Mouse (Mus musculus) cerebellum, postnatal 4 days (tissue): ENCODE data around the gene Prss54.
"Not testable (repeated sequence)": the region's sequence is repeated elsewhere in the genome, so short reads cannot be mapped to it uniquely, and the experiment has no call there.

Source experiments
- DNase-seq, 2 experiments: peaks; one replicate each; pipeline ENCODE4 v3.0.0; 2022; ENCODE audit warnings: low spot score in 2 of 2, mixed read lengths in 1 of 2

Prss54 gene

DNA sequence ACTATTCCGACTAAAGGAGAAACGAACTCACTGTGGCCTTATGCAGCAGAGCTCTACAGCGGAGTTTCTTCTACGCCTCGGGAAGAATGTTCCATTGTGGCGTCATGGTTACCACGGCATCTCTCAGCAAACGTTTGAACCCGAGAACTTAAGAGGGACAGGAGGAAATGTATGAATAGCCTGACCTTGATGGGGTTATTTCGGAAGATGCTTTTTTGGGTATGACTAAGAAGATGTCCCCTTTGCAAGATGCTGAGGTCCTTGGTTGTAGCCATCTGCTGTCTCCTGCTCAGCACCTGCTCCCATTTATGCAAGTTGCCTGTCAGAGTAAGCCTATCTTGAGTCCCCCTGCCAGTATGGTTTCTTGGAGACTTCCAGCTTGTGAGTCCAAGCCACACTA is at the start of gene Prss54:
TSS of gene Prss54 (minus strand) at position 101 of the 400 bp plus-strand sequence.
- no peak for DNase-seq

DNA sequence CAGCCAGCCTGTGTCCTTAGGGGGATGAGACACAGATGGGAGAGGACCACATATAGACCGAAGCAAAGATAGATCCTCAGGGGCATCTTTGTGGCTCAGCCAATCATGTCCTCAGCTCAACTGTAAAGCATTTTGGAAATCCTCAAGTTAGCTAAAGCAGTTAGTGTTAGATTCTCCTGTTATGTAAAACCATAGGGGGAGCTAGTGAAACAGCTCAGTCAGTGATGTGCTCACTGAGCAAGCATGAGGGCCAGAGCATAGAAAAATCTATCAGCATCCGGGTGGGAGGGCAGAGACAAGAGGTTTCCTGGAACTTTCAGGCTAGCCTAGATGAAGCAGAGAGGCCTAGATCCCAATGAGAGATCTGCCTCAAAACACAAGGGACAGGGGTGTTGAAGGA is 48.7 kb upstream of the Prss54 start:
- DNase-seq = no peak

DNA sequence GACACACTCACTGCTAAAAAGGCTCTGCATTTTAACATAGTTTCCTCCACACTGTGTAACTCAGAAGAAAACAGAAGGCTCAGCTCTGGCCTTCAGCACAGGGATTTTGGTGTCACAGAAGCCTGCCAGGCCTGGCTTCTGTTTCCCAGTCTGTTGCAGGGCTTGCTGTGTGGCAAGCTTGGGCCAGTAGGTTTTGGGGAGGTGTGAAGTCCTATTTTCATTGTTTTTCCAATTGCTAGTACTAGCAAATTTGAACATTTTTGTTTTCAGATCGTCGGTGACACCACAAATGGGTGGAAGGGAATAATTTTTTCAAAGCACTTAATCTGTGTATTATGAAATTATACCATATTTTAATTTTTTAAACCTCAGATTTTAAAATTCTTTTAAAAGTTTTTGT is 43.9 kb upstream of the Prss54 start:
- no peak for DNase-seq

GRCm38 (mm10) chr8:95616383-95616782 is 40.2 kb upstream of the Prss54 start:
- no peak for DNase-seq

DNA sequence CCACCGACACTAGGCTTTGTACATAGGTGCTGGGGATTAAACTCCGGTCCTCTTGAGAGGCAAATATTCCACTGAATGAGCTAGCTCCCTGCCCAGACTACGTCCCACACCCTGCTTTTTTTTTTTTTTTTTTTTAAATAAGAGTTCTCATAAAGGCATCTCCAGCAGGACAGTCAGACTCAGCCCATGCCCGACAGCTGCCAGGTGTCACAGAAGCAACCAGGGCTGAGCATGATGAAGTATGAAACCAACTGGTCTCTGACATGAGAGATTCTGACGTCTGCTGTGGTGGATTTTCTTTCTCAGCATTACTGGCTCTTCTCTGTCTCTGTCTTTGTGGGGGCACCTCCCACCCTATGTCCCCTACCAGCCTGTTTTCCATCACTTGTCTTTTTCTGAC is 35.6 kb upstream of the Prss54 start:
- no peak for DNase-seq

- no peak for DNase-seq
Measured at GRCm38 (mm10) chr8:95610749-95611148, 34.6 kb upstream of the Prss54 start.

GRCm38 (mm10) chr8:95609406-95609805 is 33.3 kb upstream of the Prss54 start:
- DNase-seq = no peak

DNA sequence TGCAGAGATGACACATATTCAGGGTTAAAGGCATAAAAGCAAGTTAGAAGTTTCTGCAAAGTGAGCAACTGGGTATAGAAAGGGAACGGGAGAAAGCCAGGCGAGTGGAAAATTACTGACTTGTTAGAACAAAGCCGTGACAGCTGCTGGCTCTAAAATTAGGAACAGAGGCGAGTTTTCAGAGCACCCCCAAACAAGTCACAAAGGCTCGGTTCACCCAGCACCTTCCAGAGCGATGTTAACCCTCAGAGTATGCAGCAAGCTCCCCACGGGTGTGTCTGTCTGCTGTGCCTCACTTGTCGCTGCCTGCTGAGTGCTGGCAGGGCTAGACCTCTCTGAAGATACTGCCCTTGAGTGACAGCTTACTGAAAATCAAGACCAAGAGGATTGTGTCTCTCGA is 31.1 kb upstream of the Prss54 start:
- DNase-seq = no peak

GRCm38 (mm10) chr8:95606509-95606908 is 30.4 kb upstream of the Prss54 start:
- not testable (repeated sequence) for DNase-seq

DNA sequence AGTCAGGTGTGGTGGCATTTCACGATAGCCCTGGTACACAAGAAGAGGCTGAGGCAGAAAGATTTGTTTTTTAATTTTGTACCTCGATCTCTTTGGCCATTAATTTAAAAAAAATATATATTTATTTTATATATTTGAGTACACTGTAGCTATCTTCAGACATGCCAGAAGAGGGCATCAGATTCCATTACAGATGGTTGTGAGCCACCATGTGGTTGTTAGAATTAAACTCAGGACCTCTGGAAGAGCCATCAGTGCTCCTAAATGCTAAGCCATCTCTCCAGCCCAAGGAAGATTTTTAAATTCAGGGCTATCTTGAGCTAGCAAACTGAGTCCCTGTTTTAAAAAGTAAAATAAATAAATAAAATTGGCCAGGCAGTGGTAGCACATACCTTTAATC is 26.0 kb upstream of the Prss54 start:
- no peak for DNase-seq

- DNase-seq = no peak
Measured at GRCm38 (mm10) chr8:95601306-95601705, 25.2 kb upstream of the Prss54 start.

DNA sequence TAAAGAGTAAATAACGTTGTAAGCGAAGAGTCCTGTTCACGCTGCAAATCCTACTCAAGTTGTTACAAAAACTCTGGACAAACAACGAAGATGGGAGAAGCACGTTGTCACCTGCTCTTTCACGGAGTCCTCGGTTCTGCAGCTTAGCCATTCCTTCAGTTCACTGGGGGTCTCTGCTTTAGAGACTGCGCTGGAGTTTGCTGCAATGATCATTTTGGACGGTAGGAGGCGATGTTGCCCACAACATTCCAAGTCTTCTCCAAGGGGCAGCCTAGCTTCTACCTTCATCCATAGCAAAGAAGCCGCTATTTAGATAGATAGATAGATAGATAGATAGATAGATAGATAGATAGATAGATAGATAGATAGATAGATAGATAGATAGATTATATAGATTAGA is 23.7 kb upstream of the Prss54 start:
- peak; percentile 78 to 86 for DNase-seq

GRCm38 (mm10) chr8:95596841-95597241 is 20.7 kb upstream of the Prss54 start:
- no peak for DNase-seq

GRCm38 (mm10) chr8:95595131-95595530 is 19.0 kb upstream of the Prss54 start:
- DNase-seq = no peak

GRCm38 (mm10) chr8:95593439-95594393 is 17.6 kb upstream of the Prss54 start:
- DNase-seq = no peak

DNA sequence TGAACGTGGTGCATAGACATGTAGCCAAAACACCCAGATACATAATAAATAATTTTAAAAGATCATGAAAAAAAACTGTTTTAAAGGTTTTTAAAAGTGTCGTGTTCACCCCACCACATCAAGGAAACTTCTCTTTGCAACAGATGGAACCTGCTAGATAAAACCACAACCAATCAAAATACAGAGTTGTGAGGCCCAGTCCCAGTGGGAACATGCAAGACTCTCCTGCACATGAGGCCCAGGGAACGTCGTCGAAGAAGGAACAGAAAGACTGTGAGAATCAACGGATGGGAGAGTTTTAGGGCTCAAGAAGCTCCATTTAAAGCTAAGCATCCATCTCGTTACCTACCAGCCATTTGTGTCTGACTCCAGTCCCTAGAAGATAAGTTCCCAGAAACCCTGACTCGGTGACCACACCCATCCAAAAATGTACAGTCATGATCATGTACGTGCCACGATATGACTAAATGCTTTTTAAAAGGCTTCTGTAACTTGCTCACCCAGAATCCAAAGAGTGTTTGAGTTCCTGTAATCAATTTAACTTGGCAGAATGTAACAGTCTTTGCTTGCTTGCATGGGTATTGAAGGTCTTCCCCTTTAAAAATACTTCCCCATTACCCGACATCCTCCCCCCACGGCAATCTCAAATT is 16.1 kb upstream of the Prss54 start:
- DNase-seq = no peak

DNA sequence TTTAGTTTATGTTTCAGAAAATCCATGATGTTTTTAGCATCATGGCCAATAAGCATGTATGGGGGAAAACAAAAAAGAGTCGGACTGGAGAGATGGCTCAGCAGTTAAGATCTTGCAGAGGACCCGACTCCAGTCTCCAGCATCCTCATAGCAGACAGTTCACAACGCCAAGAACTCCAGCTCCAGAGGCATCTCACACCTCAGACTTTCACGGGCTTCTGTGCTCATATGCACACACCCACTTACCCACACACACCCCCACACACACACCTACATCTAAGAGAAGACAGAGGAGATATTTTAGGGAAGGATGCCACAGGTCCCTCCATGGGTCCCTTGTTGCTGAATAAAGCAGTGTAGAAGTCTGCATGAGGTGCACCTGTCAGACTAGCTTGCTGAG is 14.4 kb upstream of the Prss54 start:
- no peak for DNase-seq

DNA sequence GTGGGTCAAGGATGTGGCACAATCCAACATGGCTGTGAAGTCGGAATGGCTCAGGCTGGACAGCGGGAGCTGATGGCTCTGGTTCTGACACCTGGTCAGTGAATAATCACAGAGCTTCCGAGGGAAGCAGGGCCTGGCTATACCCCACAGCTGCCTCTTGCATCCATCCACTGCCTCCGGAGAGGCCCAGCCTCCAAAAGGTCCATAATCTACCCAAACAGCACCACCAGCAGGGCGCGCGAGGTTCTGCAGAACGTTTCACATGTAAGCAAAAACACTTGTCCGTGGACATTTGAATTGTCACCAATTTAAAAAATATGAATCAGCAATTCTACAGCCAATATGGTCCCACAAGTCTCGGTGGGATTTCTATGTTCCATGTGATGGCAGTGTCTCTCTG is 13.1 kb upstream of the Prss54 start:
- no peak for DNase-seq

GRCm38 (mm10) chr8:95587339-95587738 is 11.2 kb upstream of the Prss54 start:
- no peak for DNase-seq

- no peak for DNase-seq
Measured at GRCm38 (mm10) chr8:95573146-95573545, 3.0 kb downstream of the Prss54 start.

GRCm38 (mm10) chr8:95566809-95567208 is 9.3 kb downstream of the Prss54 start:
- no peak for DNase-seq

GRCm38 (mm10) chr8:95566217-95566616 is 9.9 kb downstream of the Prss54 start:
- no peak for DNase-seq

GRCm38 (mm10) chr8:95555963-95556362 is 20.2 kb downstream of the Prss54 start:
- DNase-seq = no peak
